Mouse (Mus musculus) splenic B cell, adult 2 months (primary cell): ENCODE data around the gene Dnajc8.
A peak's percentile ranks its signal among the peaks of the same experiment; 100 is the strongest.

ENCODE experiments used
- DNase-seq: peaks from one replicate; pipeline ENCODE4 v3.0.0-alpha.2; 2011; ENCODE audit warnings: low read depth, low spot score
- H3K27me3 ChIP-seq: 2 replicates; pipeline ENCODE4 v1.6.1; 2012; ENCODE audit warnings: mild to moderate bottlenecking, low read length, moderate library complexity, mixed read lengths; ENCODE audit not compliant: control insufficient read depth, poor library complexity, insufficient read depth, severe bottlenecking
- H3K36me3 ChIP-seq: 2 replicates; pipeline ENCODE4 v1.6.1; 2012; ENCODE audit warnings: mild to moderate bottlenecking, low read length, moderate library complexity, mixed read lengths; ENCODE audit not compliant: control insufficient read depth, poor library complexity, insufficient read depth, severe bottlenecking

Dnajc8 gene

DNA sequence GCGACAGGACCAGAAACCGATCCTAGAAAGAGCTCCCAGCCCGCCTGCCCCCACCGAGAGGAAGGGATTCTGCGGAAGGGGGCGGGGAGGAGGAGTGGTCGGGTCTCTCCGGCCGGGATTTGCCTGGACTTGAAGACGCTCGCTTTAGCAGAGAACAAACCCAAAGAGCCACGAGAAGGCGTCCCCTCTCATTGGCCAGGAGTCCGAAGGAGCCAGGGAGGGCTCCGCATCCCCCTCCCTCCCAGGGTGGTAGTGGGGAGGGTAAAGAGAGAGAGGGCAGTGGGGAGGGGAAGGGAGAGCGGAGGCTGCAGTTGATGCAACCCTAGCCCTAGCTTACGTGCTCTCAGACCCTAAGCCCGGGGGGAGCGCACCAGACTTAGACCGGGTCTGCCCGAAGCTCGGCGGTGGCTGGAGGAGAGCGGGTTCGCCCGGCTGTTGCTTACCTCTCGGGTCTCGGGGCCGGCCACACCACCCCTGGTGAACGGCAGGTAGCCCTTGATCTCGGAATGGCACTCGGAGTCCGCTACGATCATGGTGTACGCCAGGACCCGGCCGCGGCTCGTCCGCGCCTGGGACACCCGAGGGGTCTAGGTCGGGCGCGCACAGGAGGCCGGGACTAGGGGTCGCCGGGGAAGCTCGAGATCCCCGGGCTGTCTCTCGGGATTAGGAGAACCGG lies 25.6 kb upstream of the Dnajc8 start:
- no peaks in the 10 kb centered on the region for H3K36me3 ChIP-seq
- DNase-seq: peak; percentile 46

DNA sequence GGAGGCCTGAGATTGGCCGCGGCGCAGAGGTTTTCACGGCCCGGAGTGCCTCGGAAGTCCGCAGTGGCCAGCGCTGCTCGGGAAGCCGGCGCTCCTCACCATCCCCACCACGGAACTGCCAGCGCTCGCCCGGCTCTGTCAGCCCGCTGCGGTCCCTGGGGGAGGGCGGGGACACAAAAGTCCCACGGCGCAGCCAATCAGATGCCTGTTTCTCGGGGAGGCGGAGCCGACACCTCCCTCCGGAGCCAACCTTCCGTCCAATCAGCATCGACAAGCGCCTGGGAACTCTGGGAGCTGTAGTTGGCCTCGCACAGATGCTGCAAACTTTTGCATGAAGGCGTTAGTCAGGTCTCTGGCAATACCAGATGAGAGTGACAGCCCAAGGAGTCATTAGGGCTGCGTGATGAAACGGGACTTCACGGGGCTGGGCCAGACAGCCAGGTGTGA lies 25.0 kb upstream of the Dnajc8 start, which contains the start of gene Sesn2:
TSS of gene Sesn2 (minus strand) at position 150 of the 447 bp plus-strand sequence.
- Histone ChIP-seq H3K36me3 (no peaks in the 10 kb centered on the region), H3K27me3 (no peaks in the 10 kb centered on the region)
- peak; percentile 98 for DNase-seq

More for the DNA sequence above, 25.6 kb upstream of the Dnajc8 start:
- H3K27me3 ChIP-seq: no peaks in the 10 kb centered on the region

DNA sequence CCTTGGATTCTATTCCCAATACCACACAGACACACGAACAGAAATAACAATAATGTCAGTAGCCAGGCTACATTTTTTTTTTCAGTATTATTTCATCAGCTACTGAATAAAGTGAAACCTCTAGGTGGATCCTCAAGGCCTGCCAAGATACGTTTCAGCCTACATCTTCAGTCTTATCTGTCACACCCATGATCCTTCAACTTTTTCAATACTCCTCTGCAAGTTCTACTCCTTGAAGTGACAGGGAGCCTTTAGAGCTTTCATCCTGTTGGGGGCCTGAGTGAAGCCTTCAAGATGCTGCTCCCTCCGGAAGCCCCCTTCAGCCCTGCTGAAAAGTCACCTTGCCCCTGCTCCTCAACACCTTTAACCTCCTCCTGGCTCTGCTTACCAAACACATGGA lies 23.3 kb upstream of the Dnajc8 start:
- Histone ChIP-seq H3K27me3 (no peaks in the 10 kb centered on the region), H3K36me3 (no peaks in the 10 kb centered on the region)
- no peak for DNase-seq

DNA sequence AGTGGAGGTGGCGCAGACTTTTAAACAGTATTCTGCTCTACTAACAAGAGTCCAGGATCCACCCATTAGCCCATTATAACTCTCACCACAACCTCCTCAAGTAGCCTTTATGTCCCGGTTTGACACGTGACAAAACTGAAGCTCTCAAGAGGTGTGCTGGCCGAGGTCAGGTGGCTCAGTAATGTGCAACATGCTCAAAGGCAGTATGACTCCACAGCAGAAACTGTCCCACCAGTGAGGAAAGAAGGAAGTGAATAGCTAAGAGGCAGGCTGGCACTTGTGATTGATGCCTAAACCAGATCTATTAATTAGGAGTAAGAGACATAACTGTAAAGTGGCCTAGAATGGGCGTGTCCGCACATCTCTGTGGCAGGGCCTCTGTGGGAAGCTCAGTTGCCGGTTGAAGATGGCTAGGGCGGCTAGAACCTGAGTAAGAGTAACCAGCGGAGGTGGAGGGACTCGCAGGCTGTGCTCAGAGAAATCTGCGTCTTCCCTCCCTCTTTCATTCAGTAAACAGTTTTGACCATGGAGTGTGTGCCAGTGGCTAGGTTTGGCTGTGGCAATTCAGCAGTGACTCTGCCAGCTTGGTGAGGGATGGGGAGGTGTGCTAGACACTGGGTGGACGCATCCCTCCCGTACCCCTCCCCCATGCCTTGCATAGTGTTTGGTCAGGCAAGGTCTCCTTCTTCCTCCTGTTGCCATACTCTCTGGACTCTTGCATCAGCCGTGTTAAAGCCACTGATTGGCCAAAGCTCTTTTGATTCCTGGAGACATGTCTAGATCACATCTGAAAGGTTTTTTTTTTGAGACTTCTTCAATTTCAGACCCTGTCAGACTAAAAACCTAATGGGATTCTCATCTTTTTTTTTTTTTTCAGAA lies 21.7 kb upstream of the Dnajc8 start:
- Histone ChIP-seq H3K27me3 (no peaks in the 10 kb centered on the region), H3K36me3 (no peaks in the 10 kb centered on the region)
- no peak for DNase-seq

DNA sequence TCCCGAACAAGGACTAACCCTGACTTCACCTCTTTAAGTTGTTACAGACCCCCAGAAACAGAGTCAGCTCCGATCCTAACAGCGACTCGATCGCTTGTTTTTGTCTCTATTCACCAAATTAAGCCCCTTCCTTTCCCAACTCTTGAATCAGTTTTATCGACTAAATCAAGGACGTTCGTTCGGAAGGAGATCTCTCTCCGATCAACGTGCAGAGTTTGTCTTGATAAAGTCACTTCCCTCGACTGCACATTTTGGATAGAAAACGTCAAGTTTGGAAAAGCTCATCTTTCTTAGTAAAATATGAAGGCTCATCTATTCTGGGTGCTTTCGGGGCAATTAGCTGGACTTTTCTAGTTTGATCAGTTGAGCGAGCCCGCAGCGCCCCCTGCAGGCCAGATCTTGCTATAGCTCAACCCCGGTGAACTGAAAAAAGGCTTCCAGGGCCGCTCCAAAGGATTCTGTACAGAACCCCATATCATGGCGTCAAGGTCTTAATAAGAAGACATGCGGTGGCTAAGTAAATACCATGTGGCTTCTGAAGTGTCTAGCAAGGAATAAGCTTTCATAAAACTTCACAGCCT lies 20.7 kb upstream of the Dnajc8 start:
- Histone ChIP-seq H3K36me3 (no peaks in the 10 kb centered on the region), H3K27me3 (no peaks in the 10 kb centered on the region)
- peak; percentile 89 for DNase-seq

DNA sequence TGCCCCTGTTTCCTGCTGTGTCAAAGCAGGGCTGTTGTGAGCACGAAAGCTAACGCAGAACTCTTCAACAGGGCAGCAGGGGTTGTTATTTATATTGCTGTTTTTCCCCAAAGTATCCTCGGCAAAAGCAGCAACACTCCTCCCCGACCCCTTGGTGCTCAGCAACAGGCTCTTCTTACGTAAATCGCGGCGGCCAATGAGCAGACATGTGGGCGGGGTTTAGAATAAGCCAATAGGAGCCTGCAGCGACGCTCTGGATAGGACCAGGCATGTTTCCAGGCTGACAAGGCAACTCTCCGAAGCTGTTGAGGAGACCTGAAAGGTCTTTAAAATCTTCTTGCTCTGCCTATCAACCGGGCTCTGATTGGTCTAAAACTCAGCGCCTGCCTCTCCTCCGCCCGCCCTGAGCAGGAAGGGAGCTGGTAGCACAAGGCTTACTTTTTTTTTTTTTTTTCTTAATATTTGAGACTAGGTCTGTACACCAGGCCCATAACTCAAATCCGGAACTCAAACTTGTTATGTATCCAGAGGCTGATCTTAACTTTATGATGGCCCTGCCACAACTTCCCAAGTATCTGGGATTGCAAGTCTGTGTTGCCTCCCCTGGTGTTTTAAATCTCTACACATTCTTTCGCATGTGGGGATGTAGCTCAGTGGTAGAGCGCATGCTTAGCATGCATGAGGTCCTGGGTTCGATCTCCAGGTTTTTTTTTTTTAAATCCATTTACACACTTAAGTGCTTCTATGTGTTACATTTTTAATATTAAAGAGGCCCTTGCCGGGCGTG lies 19.8 kb upstream of the Dnajc8 start:
- DNase-seq: peak; percentile 98
- no peaks in the 10 kb centered on the region for H3K36me3 ChIP-seq
- H3K27me3 ChIP-seq: no peaks in the 10 kb centered on the region

DNA sequence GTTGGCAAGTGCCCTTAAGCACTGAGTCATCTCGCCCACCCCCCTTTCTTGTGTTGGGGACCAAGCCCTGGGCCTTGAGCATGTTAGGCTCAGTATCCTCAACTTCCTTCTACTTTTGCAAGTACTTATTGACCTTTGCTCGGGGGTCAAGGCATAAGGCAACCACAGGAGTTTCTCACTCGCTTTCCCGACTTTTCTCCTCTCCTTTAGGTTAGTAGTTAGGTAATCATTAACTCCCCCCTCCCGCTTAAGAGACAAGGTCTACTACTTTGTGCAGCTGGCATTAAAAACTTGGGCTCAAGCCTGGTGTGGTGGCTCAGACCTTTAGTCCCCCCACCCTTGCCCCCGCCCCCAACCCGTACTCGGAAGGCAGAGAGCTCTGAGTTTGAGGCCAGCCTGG lies 17.3 kb upstream of the Dnajc8 start:
- H3K36me3 ChIP-seq: no peaks in the 10 kb centered on the region
- no peak for DNase-seq
- no peaks in the 10 kb centered on the region for H3K27me3 ChIP-seq

DNA sequence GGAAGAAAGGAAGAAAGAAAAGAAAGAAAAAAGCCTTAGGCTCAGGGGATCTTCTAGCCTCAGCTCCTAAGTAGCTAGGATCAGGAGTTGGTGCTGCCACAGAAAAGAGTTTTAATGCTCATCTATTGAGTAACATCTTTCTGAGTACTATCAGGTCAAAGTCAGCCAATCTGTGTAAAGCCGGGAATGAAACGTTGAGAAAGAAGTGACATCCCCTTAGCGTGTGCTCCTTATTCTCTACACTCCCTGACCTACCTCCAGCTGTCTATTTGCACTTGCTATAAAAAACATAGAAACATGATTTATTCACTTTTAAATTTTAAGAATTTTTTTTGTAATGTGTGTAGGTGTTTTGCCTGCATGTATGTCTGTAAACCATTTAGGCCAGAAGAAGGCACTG lies 16.2 kb upstream of the Dnajc8 start:
- DNase-seq: no peak
- Histone ChIP-seq H3K27me3 (no peaks in the 10 kb centered on the region), H3K36me3 (no peaks in the 10 kb centered on the region)

DNA sequence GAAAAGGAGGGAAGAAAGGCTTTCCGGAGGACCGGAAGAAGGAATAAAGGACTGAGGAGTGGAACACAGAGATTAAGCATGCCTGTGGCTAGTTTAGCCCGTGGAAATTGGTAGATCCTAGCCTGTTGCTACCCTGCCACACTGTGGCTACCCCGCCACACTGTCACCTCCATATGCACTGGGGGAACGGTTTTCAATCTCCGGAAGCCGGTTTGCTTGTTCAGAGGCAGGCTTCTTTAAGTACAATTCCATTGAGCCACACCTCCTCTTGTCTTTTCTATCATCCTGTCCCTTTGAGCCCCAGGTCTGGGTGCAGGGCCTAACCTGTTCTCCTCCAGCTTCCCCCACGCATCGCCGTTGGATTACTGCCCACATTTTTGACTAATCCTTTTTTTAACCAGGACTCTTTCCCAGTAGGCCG lies 11.0 kb upstream of the Dnajc8 start:
- no peak for DNase-seq
- Histone ChIP-seq H3K36me3 (no peaks in the 10 kb centered on the region), H3K27me3 (no peaks in the 10 kb centered on the region)

DNA sequence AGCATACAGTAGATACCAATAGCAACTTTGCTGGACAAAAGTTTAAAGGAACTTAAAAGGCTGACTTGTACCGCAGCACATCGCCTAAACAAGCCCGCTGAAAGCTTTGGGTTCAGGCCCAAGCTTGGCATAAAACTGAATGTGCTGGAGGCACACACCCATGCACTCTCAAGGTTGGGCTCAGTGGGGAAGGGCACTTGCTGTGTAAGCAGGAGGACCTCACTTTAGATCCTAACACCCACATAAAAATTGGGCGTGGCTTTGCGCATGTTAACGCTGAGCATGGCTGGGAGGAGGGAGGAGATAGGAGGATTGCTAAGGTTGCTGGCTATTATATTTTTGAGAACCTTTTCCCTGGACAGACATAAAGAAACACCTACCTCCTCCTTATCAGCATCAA lies 10.5 kb upstream of the Dnajc8 start:
- DNase-seq: no peak
- Histone ChIP-seq H3K27me3 (no peaks in the 10 kb centered on the region), H3K36me3 (no peaks in the 10 kb centered on the region)

DNA sequence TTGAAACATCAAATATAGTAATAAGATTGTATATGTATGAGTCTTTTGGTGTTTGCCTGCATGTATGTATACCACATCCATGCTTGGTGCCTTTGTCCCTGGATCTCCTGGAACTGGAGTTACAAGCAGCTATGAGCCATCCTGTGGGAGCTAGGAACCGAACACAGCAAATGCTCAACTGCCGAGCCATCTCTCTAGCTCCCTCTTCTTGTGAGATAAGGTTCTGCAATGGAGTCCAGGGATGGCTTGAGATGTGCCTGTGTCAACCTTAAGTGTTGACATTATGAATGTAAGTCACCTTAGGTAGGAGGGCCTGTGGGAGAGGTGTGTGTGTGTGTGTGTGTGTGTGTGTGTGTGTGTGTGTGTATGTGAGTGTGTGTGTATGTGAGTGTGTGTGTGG lies 8.7 kb upstream of the Dnajc8 start:
- no peaks in the 10 kb centered on the region for H3K36me3 ChIP-seq
- peak; percentile 67 for DNase-seq
- no peaks in the 10 kb centered on the region for H3K27me3 ChIP-seq

DNA sequence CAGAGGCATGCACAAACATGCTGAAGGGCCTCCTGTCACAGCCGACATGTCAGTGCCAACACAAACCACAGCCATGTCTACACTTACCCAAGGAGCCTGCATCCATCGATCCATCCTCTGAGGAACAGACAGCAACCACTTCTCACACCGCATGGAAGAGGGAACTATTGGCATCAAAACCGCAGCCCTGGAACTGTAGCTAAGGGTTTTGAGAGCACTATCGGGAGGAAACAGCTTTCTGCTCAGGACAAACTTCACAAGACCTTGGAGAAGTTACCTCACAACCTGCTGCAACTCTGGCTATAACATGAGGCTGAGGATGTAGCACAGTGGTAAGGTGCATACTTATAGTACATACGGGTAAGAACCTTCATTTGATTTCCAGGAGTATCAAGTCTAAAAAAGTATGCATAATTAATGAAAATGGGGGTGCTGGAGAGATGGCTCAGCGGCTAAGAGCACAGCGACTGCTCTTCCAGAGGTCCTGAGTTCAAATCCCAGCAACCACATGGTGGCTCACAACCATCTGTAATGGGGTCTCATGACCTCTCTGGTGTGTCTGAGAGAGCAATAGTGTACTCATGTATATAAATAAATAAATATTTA lies 7.3 kb upstream of the Dnajc8 start:
- no peaks in the 10 kb centered on the region for H3K36me3 ChIP-seq
- DNase-seq: no peak

DNA sequence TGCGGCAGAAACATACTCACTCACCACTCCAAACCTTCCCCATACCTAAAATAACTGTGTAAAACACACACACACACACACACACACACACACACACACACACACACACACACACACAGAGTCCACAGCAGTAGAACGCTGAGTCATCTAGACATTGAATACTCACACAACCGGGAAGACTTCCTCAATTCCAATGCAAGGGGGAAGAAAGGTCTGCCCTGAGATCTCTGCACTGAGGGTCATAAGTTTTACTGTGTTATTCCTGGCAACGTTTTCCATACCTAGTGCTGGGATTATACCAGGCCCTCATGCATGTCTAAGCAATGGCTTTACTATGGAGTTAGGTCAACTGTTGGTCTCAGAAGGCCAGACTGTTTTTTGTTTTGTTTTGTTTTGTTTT lies 6.0 kb upstream of the Dnajc8 start:
- no peak for DNase-seq
- Histone ChIP-seq H3K27me3 (no peaks in the 10 kb centered on the region), H3K36me3 (no peaks in the 10 kb centered on the region)

More for the DNA sequence above, 7.3 kb upstream of the Dnajc8 start:
- H3K27me3 ChIP-seq: no peaks in the 10 kb centered on the region
